Mouse (Mus musculus) limb, embryonic 10.5 days (tissue): Measurements from ENCODE around the gene C130032M10Rik. TPM values are rescaled to one million over a fixed set of nuclear protein-coding genes. Genes with fewer than 3 reads are reported as not detected.

Experiments used
- DNase-seq: peaks from one replicate; pipeline ENCODE4 v3.0.0-alpha.2; 2017; ENCODE audit warnings: low spot score
- H3K27ac ChIP-seq: fragments of 300-500 bp; sonication (generic); 2 replicates; pipeline ENCODE4 v1.5.1; 2016; ENCODE audit warnings: mild to moderate bottlenecking
- H3K27me3 ChIP-seq: fragments of 300-500 bp; sonication (generic); 2 replicates; pipeline ENCODE4 v1.6.1; 2016; ENCODE audit warnings: low read depth, mild to moderate bottlenecking; ENCODE audit not compliant: poor library complexity, severe bottlenecking
- H3K36me3 ChIP-seq: fragments of 300-500 bp; sonication (generic); 2 replicates; pipeline ENCODE4 v1.6.1; 2016; ENCODE audit warnings: mild to moderate bottlenecking, moderate library complexity
- H3K4me1 ChIP-seq: fragments of 300-500 bp; sonication (generic); 2 replicates; pipeline ENCODE4 v1.6.1; 2016
- H3K4me3 ChIP-seq: fragments of 300-500 bp; sonication (generic); 2 replicates; pipeline ENCODE4 v1.5.1; 2016; ENCODE audit warnings: mild to moderate bottlenecking, moderate library complexity
- H3K9me3 ChIP-seq: fragments of 300-500 bp; sonication (generic); replicated peaks from 2 replicates; pipeline ENCODE4 v1.6.1; 2016; ENCODE audit warnings: mild to moderate bottlenecking
- WGBS: fragments of 180-500 bp; shearing (Covaris S2); methylation state at CpG from one replicate; pipeline ENCODE4 v1.1.7; 2016; 5-methylcytosine and 5-hydroxymethylcytosine counted together
- polyA plus RNA-seq: library from polyadenylated mRNA; unstranded; fragments of >200 nt; fragmentation: Nextera tagmentation; extraction: Ambion mirVana; gene quantifications from 2 replicates; pipeline ENCODE4 v1.2.1, GENCODE M21; 2016

The C130032M10Rik gene
- polyA plus RNA-seq, 1 experiment from 2014 or later = 1.6 TPM

DNA sequence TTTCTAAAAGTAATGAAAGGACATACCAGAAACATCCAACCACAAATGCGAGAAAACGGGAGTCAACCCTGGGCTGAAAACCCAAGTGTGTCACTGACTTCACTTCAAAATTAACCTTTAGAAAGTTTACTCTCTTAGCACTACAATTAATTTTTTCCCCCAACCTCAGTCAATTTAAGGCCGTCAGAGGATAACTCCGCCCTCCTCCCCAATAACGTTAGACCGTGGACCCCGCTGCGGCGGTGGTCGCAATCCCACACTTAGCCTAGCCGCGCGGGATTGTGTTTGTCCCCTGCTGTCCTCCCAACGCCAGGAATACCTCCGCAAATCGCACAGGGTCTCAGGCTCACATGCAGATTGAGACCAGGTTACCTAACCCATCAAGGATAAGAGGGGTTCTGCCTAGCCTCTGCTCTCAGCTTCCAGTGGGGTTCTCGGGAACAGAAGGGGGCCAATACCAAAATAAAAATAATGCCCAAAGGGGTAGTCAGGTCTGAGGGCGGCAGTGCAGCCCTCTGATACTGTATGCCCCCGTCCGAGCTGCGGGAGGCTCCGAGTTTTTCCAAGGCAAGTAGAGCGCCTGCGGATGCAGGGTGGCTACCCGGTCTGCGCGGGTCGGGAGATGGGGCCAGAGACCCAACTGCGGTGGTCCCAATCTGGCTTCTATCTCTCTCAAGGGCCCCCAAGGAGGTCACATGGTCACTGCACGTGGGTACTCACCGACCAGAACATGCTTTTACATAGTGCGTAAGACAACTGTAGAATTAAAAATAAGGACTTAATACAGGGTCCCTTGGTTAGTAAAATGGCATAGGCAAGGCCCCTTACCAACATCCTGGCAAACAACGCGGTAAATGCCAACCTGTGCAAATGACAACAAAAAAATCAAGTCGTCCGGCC is 45.5 kb downstream of the C130032M10Rik start:
- peak; percentile 67 for DNase-seq
- H3K4me3 ChIP-seq = peak overlapping the region; percentile 96
- no peaks in the 10 kb centered on the region; the same call in 1 of the 2 replicates for H3K36me3 ChIP-seq
- under 1% methylated on average over 36 of the region's 36 CpGs for WGBS
- H3K27me3 ChIP-seq = no peaks in the 10 kb centered on the region
- peaks cover 67% of the 10 kb centered on the region for H3K4me1 ChIP-seq
- no peaks in the 10 kb centered on the region for H3K9me3 ChIP-seq
- peak overlapping the region; percentile 100 for H3K27ac ChIP-seq

DNA sequence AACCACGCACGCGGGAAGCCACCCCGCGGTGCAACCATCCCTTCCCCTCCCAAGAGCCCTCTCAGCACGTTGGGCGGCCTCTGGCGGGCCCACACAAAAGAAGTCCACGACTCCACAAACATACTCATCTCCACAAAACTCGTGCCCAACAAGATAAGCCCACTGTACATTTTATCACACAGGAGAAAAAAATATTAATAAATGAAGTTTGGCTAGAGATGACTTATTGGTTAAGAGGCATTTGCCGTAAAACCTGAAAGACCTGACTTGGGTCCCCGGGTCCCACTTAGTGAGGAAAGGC is 46.1 kb downstream of the C130032M10Rik start:
- Histone ChIP-seq H3K4me1 (peaks cover 61% of the 10 kb centered on the region), H3K27ac (peak overlapping the region; percentile 100), H3K27me3 (no peaks in the 10 kb centered on the region), H3K4me3 (peak overlapping the region; percentile 96), H3K36me3 (no peaks in the 10 kb centered on the region; the same call in 1 of the 2 replicates), H3K9me3 (no peaks in the 10 kb centered on the region)
- DNase-seq = peak; percentile 60
- WGBS = 1% methylated on average over 12 of the region's 12 CpGs

DNA sequence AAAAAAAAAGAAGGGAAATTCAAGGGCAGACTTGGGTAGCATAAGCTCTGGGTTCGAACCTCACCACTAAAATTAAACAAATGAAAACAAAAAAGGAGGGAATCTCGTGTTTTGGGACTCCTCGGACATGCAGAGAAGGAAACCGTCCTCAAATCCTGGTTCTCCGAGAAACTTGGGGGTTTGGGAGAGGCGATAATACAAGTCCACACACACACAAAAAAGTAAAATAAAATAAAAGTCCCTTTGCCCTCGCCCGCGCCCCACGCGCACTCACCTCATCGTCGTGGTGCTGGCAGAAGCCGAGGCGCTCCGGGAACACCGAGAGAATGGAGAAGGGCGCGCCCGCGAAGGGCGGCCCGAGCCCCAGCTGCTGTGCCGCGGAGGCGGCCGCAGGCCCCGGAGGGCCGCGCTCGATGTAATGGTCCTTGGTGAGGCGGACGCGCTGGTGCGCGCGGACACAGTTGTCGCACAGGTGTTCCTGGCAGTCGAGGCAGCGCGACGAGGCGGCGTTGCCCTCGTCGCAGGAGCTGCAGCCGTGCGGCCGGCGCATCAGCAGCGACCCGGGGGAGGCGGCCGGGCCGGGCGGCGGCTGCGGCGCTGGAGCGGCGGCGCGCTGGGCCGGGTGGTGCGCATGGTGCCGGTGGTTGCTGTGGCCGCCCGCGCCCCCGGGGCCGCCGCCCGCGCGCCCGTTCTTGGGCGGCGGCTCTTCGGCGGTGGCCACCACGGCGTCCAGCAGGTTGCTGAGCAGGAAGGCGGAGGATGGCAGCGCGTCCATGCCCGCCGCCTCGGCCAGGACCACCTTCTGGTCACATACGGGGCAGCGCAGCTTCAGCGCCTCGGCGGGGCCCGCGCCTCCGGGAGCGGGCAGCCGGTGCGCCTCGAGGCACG is 46.8 kb downstream of the C130032M10Rik start:
- peak overlapping the region; percentile 96 for H3K4me3 ChIP-seq
- peak overlapping the region; percentile 100 for H3K27ac ChIP-seq
- H3K36me3 ChIP-seq = no peaks in the 10 kb centered on the region; the same call in 1 of the 2 replicates
- peaks cover 55% of the 10 kb centered on the region for H3K4me1 ChIP-seq
- DNase-seq = peak; percentile 79
- H3K27me3 ChIP-seq = no peaks in the 10 kb centered on the region
- no peaks in the 10 kb centered on the region for H3K9me3 ChIP-seq
- WGBS = under 1% methylated on average over 92 of the region's 101 CpGs

DNA sequence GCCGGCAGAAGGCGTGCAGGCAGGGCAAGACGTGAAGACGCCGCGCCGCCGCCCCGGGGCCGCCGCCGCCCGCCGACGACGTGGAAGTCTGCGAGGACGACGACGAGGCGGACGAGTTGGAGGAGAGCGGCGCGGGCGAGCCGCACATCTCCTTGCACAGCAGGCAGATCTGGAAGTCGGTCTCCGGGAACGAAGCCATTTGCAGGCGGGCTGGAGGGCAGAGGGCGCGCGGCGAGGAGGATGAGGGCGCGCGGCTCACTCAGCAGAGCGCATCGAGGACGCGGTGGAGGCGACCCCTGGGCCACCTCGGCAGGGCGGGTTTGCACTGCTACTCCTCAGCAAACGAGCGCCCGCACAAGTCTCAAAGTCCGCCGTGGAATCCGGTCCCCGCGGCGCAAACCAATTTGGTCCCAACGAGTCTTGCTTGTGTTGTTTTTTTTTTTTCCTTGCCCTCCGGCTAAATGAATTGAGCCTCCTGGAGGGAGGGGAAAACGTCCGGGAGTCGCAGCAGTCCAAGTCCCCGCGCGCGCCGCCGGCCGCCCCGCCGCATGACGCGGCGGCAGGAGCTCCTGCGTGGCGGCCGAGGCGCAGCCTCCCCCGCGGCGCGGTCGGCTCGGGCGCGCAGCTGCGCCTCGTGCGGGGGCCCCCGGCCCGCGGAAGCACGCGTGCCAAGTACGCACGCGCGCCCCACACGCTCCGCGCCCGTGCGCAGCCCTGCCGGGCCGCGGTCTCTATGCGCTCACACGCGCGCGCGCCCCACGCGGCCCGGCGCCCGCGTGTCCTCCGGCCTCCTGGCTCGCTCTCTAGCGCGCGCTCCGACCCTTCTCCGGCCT is 47.6 kb downstream of the C130032M10Rik start:
- no peaks in the 10 kb centered on the region for H3K27me3 ChIP-seq
- 2% methylated on average over 121 of the region's 122 CpGs for WGBS

DNA sequence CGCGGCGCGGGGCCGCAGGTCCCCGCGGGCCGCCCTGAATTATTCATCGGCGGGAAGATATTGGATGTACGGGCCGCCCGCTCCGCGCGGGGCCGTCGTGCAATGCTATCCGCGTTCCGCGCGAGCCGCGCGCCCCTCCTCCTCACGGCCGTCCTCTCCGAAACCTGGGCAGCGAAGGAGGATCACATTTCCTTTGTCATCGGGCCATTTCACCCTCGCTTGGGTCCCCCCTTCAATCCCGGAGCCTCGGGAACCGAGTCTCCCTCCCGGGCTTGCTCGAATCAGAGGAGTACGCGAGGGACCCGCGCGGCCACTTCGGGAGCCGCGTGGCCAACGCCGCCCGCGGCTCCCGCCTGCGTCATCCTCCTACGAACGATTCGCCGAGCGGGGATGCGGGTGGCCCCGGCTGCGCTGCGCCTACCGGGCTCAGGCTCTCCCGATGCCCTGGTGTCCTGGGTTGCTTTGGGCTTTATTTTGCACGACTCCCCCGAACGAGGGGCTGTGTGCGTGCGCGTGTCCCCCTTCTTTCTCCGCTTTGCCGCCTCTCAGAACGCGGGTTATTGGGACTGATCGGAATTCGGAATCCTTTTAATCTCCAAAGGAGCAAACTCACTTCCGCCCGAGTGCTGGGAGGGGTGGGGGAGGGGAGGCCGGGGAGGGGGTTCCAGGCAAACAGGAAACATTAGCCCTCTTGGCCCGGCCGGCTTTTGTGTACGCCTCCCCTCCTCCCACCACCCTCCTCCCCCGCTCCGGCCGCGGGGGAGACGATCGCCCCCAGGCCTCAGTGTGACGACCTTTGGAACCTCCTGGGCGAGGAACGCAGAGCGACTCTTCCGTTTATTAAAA is 48.5 kb downstream of the C130032M10Rik start, which contains the start of gene Trim71:
TSS of gene Trim71 (minus strand) at position 609 of the 846 bp plus-strand sequence.
- DNase-seq = peak; percentile 92
- Histone ChIP-seq H3K4me3 (peak within 1 kb of the TSS; percentile 96), H3K4me1 (peaks cover 38% of the 10 kb centered on the region), H3K9me3 (no peaks in the 10 kb centered on the region), H3K36me3 (no peaks in the 10 kb centered on the region; the same call in 1 of the 2 replicates), H3K27me3 (no peaks in the 10 kb centered on the region), H3K27ac (peak within 1 kb of the TSS; percentile 100)
- under 1% methylated on average over 91 of the region's 91 CpGs for WGBS

More for the DNA sequence above, 47.6 kb downstream of the C130032M10Rik start:
- peaks cover 46% of the 10 kb centered on the region for H3K4me1 ChIP-seq
- H3K4me3 ChIP-seq = peak overlapping the region; percentile 96
- H3K36me3 ChIP-seq = no peaks in the 10 kb centered on the region; the same call in 1 of the 2 replicates
- DNase-seq = no peak
- H3K27ac ChIP-seq = peak overlapping the region; percentile 100
- H3K9me3 ChIP-seq = no peaks in the 10 kb centered on the region

DNA sequence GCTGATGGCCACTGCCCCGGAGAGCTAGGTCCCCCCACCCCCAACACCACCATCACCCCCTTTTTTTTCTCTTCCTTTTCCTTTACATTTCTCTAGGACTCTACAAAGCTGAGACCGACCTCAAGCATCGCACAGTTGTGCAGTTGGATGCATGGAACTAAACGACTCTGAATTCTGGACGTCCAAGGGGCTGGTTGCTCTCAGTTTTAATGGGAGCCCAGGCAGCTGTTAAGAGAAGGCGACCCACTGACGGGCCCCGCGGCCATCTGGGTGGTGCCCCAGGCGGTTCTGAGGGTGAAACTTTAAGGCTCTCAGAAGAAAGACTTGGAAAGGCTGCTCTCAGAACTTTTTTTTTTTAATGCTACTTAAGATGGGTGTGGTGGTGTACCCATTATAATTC is 49.2 kb downstream of the C130032M10Rik start:
- peak overlapping the region; percentile 96 for H3K4me3 ChIP-seq
- H3K27ac ChIP-seq = peak overlapping the region; percentile 100
- under 1% methylated on average over 10 of the region's 10 CpGs for WGBS
- H3K4me1 ChIP-seq = peaks cover 31% of the 10 kb centered on the region
- no peaks in the 10 kb centered on the region; the same call in 1 of the 2 replicates for H3K36me3 ChIP-seq
- peak; percentile 70 for DNase-seq
- no peaks in the 10 kb centered on the region for H3K27me3 ChIP-seq
- H3K9me3 ChIP-seq = no peaks in the 10 kb centered on the region

Other genes starting within 250 kb of the C130032M10Rik start
- gene Bcl2a1c, start 185.6 kb upstream of the C130032M10Rik start, polyA plus RNA-seq = not detected in 2 replicates
- 47.3 and 55.4 TPM in 2 replicates for gene Crtap, start 125.0 kb upstream of the C130032M10Rik start, polyA plus RNA-seq
- gene Glb1, start 114.6 kb upstream of the C130032M10Rik start, polyA plus RNA-seq = 19.2 and 22.3 TPM in 2 replicates
- gene Tmppe, start 114.6 kb upstream of the C130032M10Rik start, polyA plus RNA-seq = 10.7 and 11.2 TPM in 2 replicates
- gene Ccr4, start 10.8 kb upstream of the C130032M10Rik start, polyA plus RNA-seq = 0.06 TPM in 1 of 2 replicates, not detected in the other
- gene Trim71, start 48.7 kb downstream of the C130032M10Rik start, polyA plus RNA-seq = 6.2 and 11.5 TPM in 2 replicates
- gene Cnot10, start 124.5 kb downstream of the C130032M10Rik start, polyA plus RNA-seq = 71.0 and 82.1 TPM in 2 replicates
- gene Dync1li1, start 173.1 kb downstream of the C130032M10Rik start, polyA plus RNA-seq = 76.8 and 78.2 TPM in 2 replicates
- gene Cmtm6, start 215.4 kb downstream of the C130032M10Rik start, polyA plus RNA-seq = 28.9 and 29.4 TPM in 2 replicates